Mouse (Mus musculus): Measurements from ENCODE around the gene Ift46.

DNA sequence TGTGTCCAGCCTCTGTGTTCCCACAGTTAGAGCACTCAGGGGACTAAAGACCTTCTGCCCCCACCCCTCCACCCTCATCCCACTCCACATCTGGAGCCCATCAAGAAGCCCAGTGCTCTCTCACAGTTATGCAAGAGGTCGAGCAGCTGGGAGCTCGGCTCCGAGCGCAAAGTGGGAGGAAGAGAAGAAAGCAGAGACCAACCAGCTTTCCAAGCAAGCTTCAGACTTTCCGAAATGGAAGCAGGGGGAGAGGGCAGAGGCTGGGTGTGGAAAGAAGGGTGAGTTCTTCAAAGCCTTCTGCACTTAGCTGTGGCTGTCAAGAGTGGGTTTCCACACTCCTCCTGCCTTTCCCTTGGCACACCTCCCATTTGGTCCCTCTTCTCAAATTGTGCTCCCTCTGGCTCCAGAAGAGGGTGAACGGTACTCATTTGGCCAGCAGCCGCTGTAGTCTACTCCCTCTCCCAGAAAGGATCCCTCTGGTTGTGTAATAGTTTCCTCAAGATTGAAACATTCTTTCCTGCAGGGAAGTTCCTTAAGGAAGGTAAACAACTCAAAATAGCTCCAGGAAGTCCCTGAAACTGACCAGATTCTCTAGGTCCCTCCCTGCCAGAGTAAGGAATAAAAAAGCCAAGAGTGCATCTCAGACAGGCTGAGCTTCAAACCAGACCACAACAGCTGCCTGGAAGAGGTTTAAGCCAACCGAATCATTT lies 30.3 kb upstream of the Ift46 start:
- TF ChIP-seq TAL1 (IDR thresholded peaks at IDR 0.05; ENCODE audit: low read length), result no peak
- TF ChIP-seq GATA1 (IDR thresholded peaks at IDR 0.05; ENCODE audit: low read length), result no peak

Data from erythroblast, embryonic 14.5 days (primary cell).